Mouse (Mus musculus) lung, adult 10 weeks (tissue): ENCODE data around the gene Ankk1. TPM values are rescaled to one million over a fixed set of nuclear protein-coding genes. Genes with fewer than 3 reads are reported as not detected.

Experiments used
- polyA plus RNA-seq: library from polyadenylated mRNA; stranded (reverse); fragments of 350-450 nt; fragmentation: Illumina TruSeq; extraction: RNeasy Lipid Tissue Mini Kit (QIAGEN cat#74804); gene quantifications from one replicate; pipeline ENCODE4 v1.2.3, GENCODE M21; 2014; ENCODE audit warnings: low read depth, low replicate concordance; ENCODE audit not compliant: insufficient read depth

Ankk1 gene
- 0.13 TPM for polyA plus RNA-seq

DNA sequence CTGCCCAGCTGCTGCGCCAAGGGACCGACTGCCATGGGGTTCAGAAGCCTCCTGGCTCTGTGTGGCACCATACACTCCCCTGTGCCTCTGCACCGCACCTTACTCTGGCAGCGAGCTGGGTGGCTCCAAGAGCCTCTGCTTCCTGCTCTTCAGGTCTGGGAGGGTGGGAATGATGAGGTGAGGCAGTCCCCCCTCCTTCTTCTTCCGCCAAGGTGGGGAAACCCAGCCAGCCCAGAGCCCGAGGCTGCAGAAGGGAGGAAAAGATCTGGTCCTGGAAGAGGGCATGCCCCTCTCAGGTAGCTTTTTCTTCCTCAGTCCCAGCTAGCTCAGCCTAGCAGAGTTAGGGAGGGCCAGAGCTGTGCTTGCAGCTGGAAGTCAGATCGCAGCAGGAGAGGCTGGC lies at the start of gene Ankk1:
Ankk1 (minus strand) TSS at position 101 of the 400 bp plus-strand sequence.

Other genes with a start within 250 kb of the Ankk1 start
- gene Gm4894, start 176.5 kb downstream of the Ankk1 start, polyA plus RNA-seq = not detected
- gene Drd2, start 86.4 kb downstream of the Ankk1 start, polyA plus RNA-seq = not detected
- 5.9 TPM for gene Ttc12, start 59.2 kb upstream of the Ankk1 start, polyA plus RNA-seq